ENCODE assay signal across 33 mouse cellular contexts in genomic region chr14:121947966-121948365, GRCm38 (mm10). TPM values are rescaled to one million over a fixed set of nuclear protein-coding genes. Genes with fewer than 3 reads are reported as not detected.
DNase-seq lines count a peak whose midpoint lies in the region; ATAC-seq lines count a peak whose summit lies in the region.
"Had no signal": no experiment of that assay in that cellular context is flagged by ENCODE, and none has a peak within 500 bp of the region (broad histone marks: within the 10 kb centered on the region; RNA-seq: fewer than 3 reads in every experiment).

No protein-coding gene starts in this region.

- H3K27me3 ChIP-seq in intestine, embryonic 14.5 days (replicated peaks; ENCODE audit: control insufficient read depth, insufficient read depth, low read length): no peaks in the 10 kb centered on the region
- no peaks in the 10 kb centered on the region for H3K27me3 ChIP-seq in intestine, embryonic 15.5 days (replicated peaks)
- no peaks in the 10 kb centered on the region for H3K27me3 ChIP-seq in splenic B cell, adult 2 months (ENCODE audit: control insufficient read depth, insufficient read depth, low read length, poor library complexity, severe bottlenecking)
- H3K27me3 ChIP-seq: CH12.LX; embryonic facial prominence, embryonic 13.5 days; forebrain, embryonic 13.5 days; heart, embryonic 12.5 days; heart, embryonic 15.5 days; hindbrain, embryonic 13.5 days; Patski had no signal

- no peak overlapping the region for H3K4me3 ChIP-seq in intestine, embryonic 14.5 days (ENCODE audit: low read depth, low read length)
- H3K4me3 ChIP-seq in intestine, embryonic 15.5 days (replicated peaks): no peak overlapping the region
- H3K4me3 ChIP-seq: embryonic facial prominence, embryonic 10.5 days; embryonic facial prominence, embryonic 13.5 days; forebrain, embryonic 10.5 days; forebrain, embryonic 13.5 days; heart, embryonic 12.5 days; heart, embryonic 15.5 days; hindbrain, embryonic 10.5 days; hindbrain, embryonic 13.5 days had no signal

- intact Hi-C loops in left cerebral cortex, postnatal 4 days (cut with DNase I): no loop called here

- peak; percentile 29 for DNase-seq in intestine, embryonic 14.5 days (ENCODE audit: low spot score)
- DNase-seq in CD4-positive, CD25-positive, alpha-beta regulatory T cell, adult 2 months (ENCODE audit: low read depth, low spot score): peak; percentile 49
- peak; percentile 74 for DNase-seq in induced T-regulatory cell, adult 2 months (ENCODE audit: low read depth)
- peak; percentile 14 for DNase-seq in splenic B cell, adult 2 months (ENCODE audit: low read depth, low spot score)
- no peak for DNase-seq in layer of hippocampus, adult 18-20 months (ENCODE audit: low spot score in 2 of 2)
- DNase-seq in left cerebral cortex, postnatal 4 days: no peak
- DNase-seq: adrenal gland, adult 2 months; adrenal gland, postnatal 14 days; cerebellum, adult 11 months; cerebellum, adult 2 months; cerebellum, postnatal 10 days; cerebellum, postnatal 36 days; embryo, embryonic 11 days; gastrocnemius, postnatal 10 days; gastrocnemius, postnatal 36 days; heart, postnatal 10 days; heart, postnatal 36 days had no signal

- H3K4me2 ChIP-seq in intestine, embryonic 14.5 days (ENCODE audit: low read length): no peak overlapping the region
- no peak overlapping the region for H3K4me2 ChIP-seq in intestine, embryonic 15.5 days (replicated peaks)
- H3K4me2 ChIP-seq: embryonic facial prominence, embryonic 13.5 days; forebrain, embryonic 13.5 days; heart, embryonic 12.5 days; heart, embryonic 15.5 days; hindbrain, embryonic 13.5 days had no signal

- peaks cover 4% of the 10 kb centered on the region; the same call in 1 of the 2 replicates for H3K4me1 ChIP-seq in intestine, embryonic 14.5 days (replicated peaks; ENCODE audit: control insufficient read depth, insufficient read depth, low read length)
- 0 out of 2 replicates have a peak, but pooled peaks cover 3% of the 10 kb centered on the region for H3K4me1 ChIP-seq in intestine, embryonic 15.5 days (replicated peaks)
- H3K4me1 ChIP-seq: embryonic facial prominence, embryonic 10.5 days; forebrain, embryonic 10.5 days; forebrain, embryonic 13.5 days; hindbrain, embryonic 10.5 days; hindbrain, embryonic 13.5 days had no signal

- H3K27ac ChIP-seq in intestine, embryonic 14.5 days (ENCODE audit: low read depth): no peak overlapping the region
- no peak overlapping the region for H3K27ac ChIP-seq in intestine, embryonic 15.5 days
- H3K27ac ChIP-seq: embryonic facial prominence, embryonic 10.5 days; forebrain, embryonic 10.5 days; forebrain, embryonic 13.5 days; heart, embryonic 15.5 days; hindbrain, embryonic 10.5 days; hindbrain, embryonic 13.5 days had no signal

- 70% methylated on average over 3 of the region's 3 CpGs for WGBS in intestine, embryonic 14.5 days
- 68% methylated on average over 3 of the region's 3 CpGs for WGBS in intestine, embryonic 15.5 days

- H3K9me3 ChIP-seq in intestine, embryonic 14.5 days (ENCODE audit: control insufficient read depth, low read length): peaks cover 2% of the 10 kb centered on the region; the same call in 1 of the 2 replicates
- H3K9me3 ChIP-seq in intestine, embryonic 15.5 days: no peaks in the 10 kb centered on the region
- H3K9me3 ChIP-seq: forebrain, embryonic 13.5 days; heart, embryonic 12.5 days; heart, embryonic 15.5 days; hindbrain, embryonic 13.5 days had no signal

- H3K9ac ChIP-seq in intestine, embryonic 14.5 days (ENCODE audit: low read length): no peak overlapping the region
- no peak overlapping the region for H3K9ac ChIP-seq in intestine, embryonic 15.5 days
- H3K9ac ChIP-seq: embryonic facial prominence, embryonic 13.5 days; forebrain, embryonic 13.5 days; heart, embryonic 12.5 days; heart, embryonic 15.5 days; hindbrain, embryonic 13.5 days had no signal

- H3K36me3 ChIP-seq in intestine, embryonic 14.5 days (ENCODE audit: control insufficient read depth, insufficient read depth, low read length): no peaks in the 10 kb centered on the region
- H3K36me3 ChIP-seq in intestine, embryonic 15.5 days: no peaks in the 10 kb centered on the region
- peaks cover 7% of the 10 kb centered on the region; the same call in 1 of the 2 replicates for H3K36me3 ChIP-seq in splenic B cell, adult 2 months (ENCODE audit: control insufficient read depth, insufficient read depth, low read length, poor library complexity, severe bottlenecking)
- H3K36me3 ChIP-seq: embryonic facial prominence, embryonic 10.5 days; embryonic facial prominence, embryonic 13.5 days; heart, embryonic 12.5 days; heart, embryonic 15.5 days; hindbrain, embryonic 10.5 days; hindbrain, embryonic 13.5 days had no signal

- no peak for ATAC-seq in intestine, embryonic 14.5 days (replicated peaks; ENCODE audit: low FRiP score, low TSS enrichment, low read depth)
- ATAC-seq in intestine, embryonic 15.5 days: no peak
- ATAC-seq: forebrain, embryonic 13.5 days; forebrain, embryonic 16.5 days; hindbrain, embryonic 16.5 days; intestine, embryonic 16.5 days; Patski had no signal

RNA-seq across cellular contexts. Expression of gene Gpr183, which starts 17.0 kb away (rescaled TPM):
- polyA plus RNA-seq in intestine, embryonic 14.5 days (2014; fragmentation: Nextera tagmentation; extraction: Ambion mirVana): 3.4 and 4.7 TPM in 2 replicates
- 3.7 TPM in 2 replicates for polyA plus RNA-seq in intestine, embryonic 15.5 days (2015; fragmentation: Nextera tagmentation; extraction: Ambion mirVana)
- under 1 TPM; 0.58 to 0.92 TPM for total RNA-seq in layer of hippocampus, adult 18-20 months (2021)
- total RNA-seq in left cerebral cortex, postnatal 4 days (2021): under 1 TPM; 0.44 to 0.66 TPM
- polyA plus RNA-seq: Patski had no signal

RNA-seq across cellular contexts. Expression of gene Gpr18, which starts 32.4 kb away (rescaled TPM):
- 0.23 and 0.62 TPM in 2 replicates for polyA plus RNA-seq in intestine, embryonic 14.5 days (2014; fragmentation: Nextera tagmentation; extraction: Ambion mirVana)
- 0.29 and 0.34 TPM in 2 replicates for polyA plus RNA-seq in intestine, embryonic 15.5 days (2015; fragmentation: Nextera tagmentation; extraction: Ambion mirVana)
- not detected for total RNA-seq in layer of hippocampus, adult 18-20 months (2021)
- not detected for total RNA-seq in left cerebral cortex, postnatal 4 days (2021)
- total RNA-seq: gastrocnemius, adult 18-20 months; gastrocnemius, postnatal 10 days; gastrocnemius, postnatal 36 days had no signal
- polyA plus RNA-seq: cerebellum, adult 2 months; G1E had no signal

Comparison
In these comparisons a context has a peak if more than half of its experiments do, and no peak if none do; other contexts are left out.
1. DNase-seq: peak in intestine, embryonic 14.5 days (single experiment), CD4-positive, CD25-positive, alpha-beta regulatory T cell, adult 2 months (single experiment), induced T-regulatory cell, adult 2 months (single experiment) and splenic B cell, adult 2 months (single experiment); none in layer of hippocampus, adult 18-20 months (0 of 2) and left cerebral cortex, postnatal 4 days (single experiment).